Mouse (Mus musculus): ENCODE results near the gene Cdca5. TPM values are rescaled to one million over a fixed set of nuclear protein-coding genes. Genes with fewer than 3 reads are reported as not detected.

Gene Cdca5
- total RNA-seq, 2 experiments from 2014 or later: 0.90 to 0.95 TPM

DNA sequence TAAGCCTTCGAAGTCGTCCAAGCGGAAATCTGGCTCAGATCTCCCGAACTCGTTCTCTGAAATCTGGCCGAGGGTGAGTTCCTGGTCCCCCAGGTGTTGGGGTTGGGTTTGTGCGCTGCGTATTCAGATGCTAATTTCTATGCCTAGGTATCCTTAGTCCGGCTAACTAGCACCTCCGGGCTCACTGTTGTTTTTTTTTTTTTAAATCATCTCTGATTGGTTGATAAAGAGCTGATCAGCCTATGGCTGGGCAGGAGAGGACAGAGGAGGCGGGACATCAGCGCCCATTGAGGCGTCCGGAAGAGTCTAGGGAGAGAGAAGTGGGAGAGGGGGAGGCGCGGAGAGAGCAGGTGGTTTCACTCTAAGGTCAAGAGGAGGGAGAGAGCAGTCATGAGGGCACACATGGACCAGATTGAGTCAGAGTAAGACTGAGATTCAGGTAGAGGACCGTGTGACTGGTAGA lies 665 bp downstream of the Cdca5 start:
- DNase-seq (ENCODE audit: extremely low spot score in 1 of 2, low spot score in 2 of 2): peak in 1 of 2 experiments; percentile 69
- intact Hi-C loops (cut with DNase I): no loop called here

- DNase-seq (ENCODE audit: extremely low spot score in 1 of 2, low spot score in 2 of 2): no peak
- intact Hi-C loops (cut with DNase I): no loop called here
These were observed 4.1 kb downstream of the Cdca5 start for GRCm38 (mm10) chr19:6088841-6089240.

DNA sequence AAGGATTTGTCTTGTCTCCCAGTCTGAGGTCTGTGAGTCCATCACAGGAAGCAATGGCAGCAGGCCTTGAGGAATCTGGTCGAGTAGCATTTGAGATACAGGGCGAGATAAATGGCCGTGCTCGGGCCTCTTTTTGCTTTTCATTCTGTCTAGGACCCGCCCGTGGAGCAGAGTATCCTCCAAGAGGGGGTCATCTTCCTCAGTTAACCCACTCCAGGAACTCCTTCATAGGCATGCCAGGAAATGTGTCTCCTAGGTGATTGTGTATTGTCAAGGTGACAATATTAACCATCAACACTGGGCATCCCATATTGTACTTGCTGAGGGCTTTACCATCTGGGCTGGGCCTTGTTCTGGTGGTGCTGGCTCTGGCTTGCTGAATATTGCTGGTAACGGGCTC lies 9.3 kb downstream of the Cdca5 start, which contains the start of gene AC131692.1:
TSS of gene AC131692.1 (plus strand) at position 301 of the 400 bp plus-strand sequence.
- intact Hi-C loops (cut with DNase I): no loop called here
- DNase-seq (ENCODE audit: extremely low spot score in 1 of 2, low spot score in 2 of 2): no peak

GRCm38 (mm10) chr19:6097847-6098246 lies 13.1 kb downstream of the Cdca5 start:
- intact Hi-C loops (cut with DNase I): no loop called here
- DNase-seq (ENCODE audit: extremely low spot score in 1 of 2, low spot score in 2 of 2): no peak

GRCm38 (mm10) chr19:6101186-6101585 lies 16.4 kb downstream of the Cdca5 start:
- DNase-seq (ENCODE audit: extremely low spot score in 1 of 2, low spot score in 2 of 2): no peak

GRCm38 (mm10) chr19:6102169-6102853 lies 17.5 kb downstream of the Cdca5 start:
- DNase-seq (ENCODE audit: extremely low spot score in 1 of 2, low spot score in 2 of 2): no peak
- intact Hi-C loops (cut with DNase I): no loop called here

More at GRCm38 (mm10) chr19:6101186-6101585, 16.4 kb downstream of the Cdca5 start:
- intact Hi-C loops (cut with DNase I): no loop called here

DNA sequence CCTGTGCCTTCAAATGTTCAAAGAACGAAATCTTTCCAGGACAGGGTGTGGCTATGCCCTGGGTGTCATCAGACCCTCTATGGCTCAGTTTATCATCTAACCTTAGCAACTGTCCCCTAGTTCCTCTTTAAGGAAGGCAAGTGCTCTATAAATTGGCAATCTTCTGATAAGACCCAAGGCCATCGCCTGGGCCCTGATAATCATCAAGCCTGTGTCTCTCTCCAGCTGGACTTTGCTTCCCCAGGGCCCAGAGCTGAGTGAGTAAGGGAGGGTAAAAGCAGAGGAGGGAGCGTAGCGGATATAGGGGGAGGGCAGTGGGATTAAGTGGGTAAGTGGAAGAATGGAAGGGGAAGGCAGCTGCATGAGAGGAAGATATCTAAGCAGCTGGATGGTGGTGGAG lies 19.7 kb downstream of the Cdca5 start:
- intact Hi-C loops (cut with DNase I): no loop called here
- no peak for DNase-seq (ENCODE audit: extremely low spot score in 1 of 2, low spot score in 2 of 2)

GRCm38 (mm10) chr19:6105586-6105985 lies 20.8 kb downstream of the Cdca5 start, which contains the start of gene Naaladl1:
Naaladl1 (plus strand) TSS chr19:6105782.
- intact Hi-C loops (cut with DNase I): no loop called here
- DNase-seq (ENCODE audit: extremely low spot score in 1 of 2, low spot score in 2 of 2): no peak

DNA sequence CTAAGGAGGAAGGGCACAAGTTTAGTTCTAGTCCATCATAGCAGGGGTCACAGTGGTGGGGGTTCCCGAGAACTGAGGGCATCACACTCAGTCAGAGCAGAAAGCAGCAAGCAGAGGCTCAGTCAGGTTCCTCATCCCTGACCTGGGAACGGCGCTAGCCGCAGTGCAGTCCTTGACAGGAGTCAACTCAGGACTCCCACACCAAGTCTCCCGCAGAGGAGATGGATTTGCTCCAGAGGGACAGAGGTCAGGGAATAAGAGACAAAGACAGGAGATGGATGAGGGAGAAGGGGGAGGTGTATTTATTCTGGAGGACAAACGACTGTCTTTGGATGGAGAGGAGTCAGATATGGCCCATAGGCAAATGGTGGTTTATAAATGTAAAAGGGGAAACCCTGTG lies 28.3 kb downstream of the Cdca5 start:
- intact Hi-C loops (cut with DNase I): no loop called here

DNA sequence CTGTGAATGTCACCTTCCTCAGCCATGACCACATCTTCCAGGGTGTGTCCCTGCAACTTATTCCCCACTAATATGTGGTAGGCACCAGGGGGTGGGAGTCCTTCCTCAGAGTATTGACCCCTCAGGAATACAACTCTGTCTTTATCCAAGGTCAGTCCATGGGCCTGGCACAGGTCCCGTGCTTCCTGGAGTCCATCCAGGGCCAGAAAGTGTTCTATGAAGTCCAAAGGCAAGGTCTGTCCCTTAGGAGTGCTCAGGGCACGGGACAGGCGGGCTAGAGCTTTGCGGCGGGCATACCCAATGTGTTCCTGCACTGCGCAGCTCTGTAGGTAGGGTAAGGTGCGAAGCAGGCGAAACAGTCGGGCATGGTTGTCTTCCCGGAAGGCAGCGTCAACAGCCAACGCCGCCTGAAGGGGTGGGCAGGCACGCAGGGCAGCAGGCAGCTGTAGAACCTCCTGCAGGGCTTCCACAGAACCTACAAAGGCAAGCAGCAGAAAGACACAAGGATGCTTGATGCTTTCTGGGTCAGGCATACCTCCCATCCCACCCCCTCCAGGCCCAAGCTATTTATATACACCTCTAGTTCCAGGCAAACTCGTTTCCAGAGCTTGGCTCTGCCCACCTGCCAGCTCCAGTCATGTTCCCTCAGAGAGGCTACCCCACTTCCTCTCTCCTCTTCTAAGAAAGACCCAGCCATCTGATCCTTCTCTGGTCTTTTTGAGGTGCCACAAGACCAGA lies 31.5 kb downstream of the Cdca5 start:
- DNase-seq (ENCODE audit: extremely low spot score in 1 of 2, low spot score in 2 of 2): no peak
- intact Hi-C loops (cut with DNase I): loop anchor here (5.0 kb wide), 1 partner anchor 39 kb away; the partner anchor contains the start of gene Vps51

More for the DNA sequence above, 28.3 kb downstream of the Cdca5 start:
- no peak for DNase-seq (ENCODE audit: extremely low spot score in 1 of 2, low spot score in 2 of 2)

- intact Hi-C loops (cut with DNase I): loop anchor here (5.0 kb wide), 1 partner anchor 40 kb away; the partner anchor contains the start of gene Vps51
- no peak for DNase-seq (ENCODE audit: extremely low spot score in 1 of 2, low spot score in 2 of 2)
These were observed 32.7 kb downstream of the Cdca5 start for GRCm38 (mm10) chr19:6117346-6117985.

DNA sequence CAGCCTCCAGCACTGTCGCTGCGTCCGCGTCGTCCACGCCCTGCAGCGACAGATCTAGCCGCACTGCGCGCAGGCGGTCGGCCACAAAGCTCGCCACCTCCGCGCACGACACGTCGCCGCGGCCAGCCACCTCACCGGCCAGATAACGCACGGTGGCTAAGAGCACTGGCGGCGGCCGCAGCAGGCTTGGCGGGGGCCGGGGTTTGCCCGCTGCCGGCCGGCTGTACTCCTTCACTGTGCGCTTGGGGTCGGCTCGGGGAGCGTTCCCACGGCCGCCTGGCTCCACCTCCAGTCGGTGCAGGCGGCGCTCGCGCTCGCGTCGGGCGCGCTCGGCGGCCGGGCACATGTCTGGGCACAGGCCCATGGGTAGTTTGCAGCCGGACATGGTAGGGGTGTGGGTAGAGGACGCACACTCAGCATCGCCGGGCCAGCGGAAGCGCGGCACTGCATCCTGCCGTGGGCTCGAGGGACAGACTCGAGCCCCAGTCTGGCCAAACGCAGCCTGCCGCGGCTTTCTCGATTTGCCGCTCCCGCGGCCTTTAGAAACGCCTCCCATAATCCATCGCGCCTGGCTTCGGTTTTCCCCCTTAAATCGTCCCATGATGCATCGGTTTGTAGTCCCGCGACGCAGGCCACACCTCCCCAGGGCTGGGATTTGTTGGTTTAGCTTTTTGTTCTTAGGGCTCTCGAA lies 33.3 kb downstream of the Cdca5 start, which contains the start of gene Sac3d1:
TSS of gene Sac3d1 (minus strand) at position 665 of the 691 bp plus-strand sequence.
- peak; percentile 88 to 92 for DNase-seq (ENCODE audit: extremely low spot score in 1 of 2, low spot score in 2 of 2)
- intact Hi-C loops (cut with DNase I): loop anchor here (5.0 kb wide), 1 partner anchor 41 kb away; the partner anchor contains the start of gene Vps51

- intact Hi-C loops (cut with DNase I): loop anchor here (5.0 kb wide), 1 partner anchor 41 kb away; the partner anchor contains the start of gene Vps51
- DNase-seq (ENCODE audit: extremely low spot score in 1 of 2, low spot score in 2 of 2): no peak
These were observed 33.9 kb downstream of the Cdca5 start for GRCm38 (mm10) chr19:6118677-6119185.

GRCm38 (mm10) chr19:6121761-6122160 lies 37.0 kb downstream of the Cdca5 start:
- intact Hi-C loops (cut with DNase I): no loop called here
- no peak for DNase-seq (ENCODE audit: extremely low spot score in 1 of 2, low spot score in 2 of 2)

DNA sequence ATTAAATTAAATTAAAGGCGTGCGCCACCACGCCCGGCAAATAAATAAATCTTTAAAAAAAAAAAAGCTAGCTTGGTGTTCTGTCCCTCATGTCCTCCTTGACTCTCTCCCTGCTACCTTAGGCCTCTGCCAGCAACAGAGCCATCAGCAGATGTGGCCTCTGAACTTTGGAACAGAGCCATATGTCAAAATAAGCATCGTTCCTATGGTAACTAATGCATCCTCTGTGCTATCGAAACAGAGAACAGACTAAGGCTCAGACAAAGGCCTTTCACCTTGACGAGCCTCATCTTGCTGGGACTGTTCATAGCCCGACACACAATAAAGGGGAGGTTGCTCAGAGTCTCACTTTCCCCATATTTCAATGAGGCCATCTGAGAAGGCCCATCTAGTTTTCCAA lies 38.5 kb downstream of the Cdca5 start:
- intact Hi-C loops (cut with DNase I): no loop called here
- DNase-seq (ENCODE audit: extremely low spot score in 1 of 2, low spot score in 2 of 2): no peak

DNA sequence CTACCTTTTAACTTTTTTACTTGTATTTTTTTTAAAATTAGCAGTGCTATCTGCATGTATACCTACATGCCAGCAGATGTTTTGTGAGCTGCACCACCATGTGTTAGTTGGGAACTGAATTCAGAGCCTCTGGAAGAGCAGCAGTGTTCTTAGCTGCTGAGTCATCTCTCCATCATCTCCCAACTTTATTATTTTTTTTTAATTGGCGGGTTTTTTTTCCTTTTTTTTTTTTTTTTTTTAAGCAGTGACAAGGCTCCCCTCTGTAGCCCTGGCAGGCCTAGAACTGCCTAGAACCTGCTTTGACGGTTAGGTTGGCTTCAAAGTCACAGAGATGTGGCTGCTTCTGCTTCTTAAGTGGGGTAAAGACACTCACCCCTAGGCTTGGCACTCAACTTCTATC lies 40.1 kb downstream of the Cdca5 start:
- no peak for DNase-seq (ENCODE audit: extremely low spot score in 1 of 2, low spot score in 2 of 2)
- intact Hi-C loops (cut with DNase I): no loop called here

DNA sequence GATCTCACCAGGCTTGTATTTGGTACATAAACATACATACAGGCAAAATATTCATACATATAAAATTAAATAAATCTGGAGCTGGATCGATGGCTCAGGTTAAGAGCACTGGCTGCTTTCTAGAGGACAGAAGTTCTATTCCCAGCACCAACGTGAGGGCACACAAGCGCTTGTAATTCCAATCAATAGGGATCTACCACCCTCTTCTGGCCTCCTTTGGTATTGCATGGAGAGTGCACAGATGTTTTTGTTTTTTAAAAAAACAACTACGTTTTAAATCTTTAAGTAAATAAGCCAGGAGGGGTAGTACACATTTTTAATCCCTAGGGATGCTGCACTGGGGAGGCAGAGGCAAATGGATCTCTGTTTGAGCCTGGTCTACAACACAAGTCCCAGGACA lies 41.5 kb downstream of the Cdca5 start:
- DNase-seq (ENCODE audit: extremely low spot score in 1 of 2, low spot score in 2 of 2): no peak
- intact Hi-C loops (cut with DNase I): no loop called here

- intact Hi-C loops (cut with DNase I): no loop called here
- no peak for DNase-seq (ENCODE audit: extremely low spot score in 1 of 2, low spot score in 2 of 2)
These were observed 42.2 kb downstream of the Cdca5 start for GRCm38 (mm10) chr19:6126789-6127580.

Measured in left cerebral cortex, postnatal 10 days (tissue).